Mouse (Mus musculus) embryonic fibroblast, embryonic 13.5 days (primary cell): Measurements from ENCODE around the gene Dnhd1.

Experiments
- CTCF ChIP-seq: IDR thresholded peaks from 2 replicates; pipeline ENCODE4 v1.5.1; 2011; ENCODE audit warnings: mild to moderate bottlenecking, control low read depth, low read length, moderate library complexity, borderline replicate concordance; ENCODE audit not compliant: insufficient read depth
- POLR2A ChIP-seq: IDR thresholded peaks from 2 replicates; pipeline ENCODE4 v1.6.1; 2011; ENCODE audit warnings: low read depth, mild to moderate bottlenecking, control low read depth, low read length, moderate library complexity

DNA sequence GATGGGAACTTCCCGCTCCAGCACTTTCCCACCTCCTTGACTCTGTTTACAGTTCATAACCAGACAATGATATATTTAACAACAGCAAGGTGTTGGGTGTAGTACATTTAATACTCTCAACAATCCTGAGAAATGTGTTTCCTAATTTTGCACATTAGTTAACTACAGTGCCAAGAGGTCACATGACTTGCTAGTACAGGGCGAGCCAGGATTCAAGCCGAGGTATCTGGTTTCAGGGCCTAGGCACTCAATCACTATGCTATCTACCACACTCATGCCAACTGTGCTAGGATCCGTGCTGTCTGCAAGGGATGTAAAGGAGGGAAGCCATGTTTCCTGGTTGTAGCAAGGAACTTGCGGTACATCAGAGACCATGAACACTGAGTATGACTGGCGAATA is 34.1 kb upstream of the Dnhd1 start:
- no peak for TF ChIP-seq CTCF
- TF ChIP-seq POLR2A = no peak
